Mouse (Mus musculus) C2C12 (cell line): ENCODE data around the gene Olfr99.

Experiments
- CTCF ChIP-seq: IDR thresholded peaks from one replicate; pipeline ENCODE4 v1.5.1; 2011; ENCODE audit not compliant: control insufficient read depth, insufficient read depth, insufficient read length
- MYOD1 ChIP-seq: IDR thresholded peaks from one replicate; pipeline ENCODE4 v1.6.1; 2011; ENCODE audit warnings: low read depth; ENCODE audit not compliant: control insufficient read depth, insufficient read length

DNA sequence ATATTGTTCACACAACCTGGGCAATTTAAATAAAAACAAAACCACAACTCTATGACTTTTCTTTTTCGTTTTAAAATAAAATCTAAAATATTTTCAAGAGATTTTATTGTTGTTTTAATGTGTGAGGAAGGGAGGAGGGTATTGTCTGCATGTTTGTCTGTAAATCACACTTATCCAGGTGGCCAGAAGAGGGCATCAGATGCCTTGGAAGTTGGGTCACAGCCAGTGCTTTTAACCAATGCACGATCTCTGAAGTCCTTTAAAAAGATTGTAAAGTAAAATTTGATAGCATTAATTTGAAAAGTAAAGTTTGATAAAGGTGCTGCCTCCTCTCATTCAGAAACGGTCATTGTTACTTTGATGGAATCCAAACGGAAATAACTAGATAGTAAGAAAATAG, 25.2 kb upstream of the Olfr99 start:
- no peak for TF ChIP-seq CTCF
- no peak for TF ChIP-seq MYOD1
